20 mouse cellular contexts compared by ENCODE assay signal in genomic region chrX:140997912-140998545, GRCm38 (mm10). TPM values are rescaled to one million over a fixed set of nuclear protein-coding genes. Genes with fewer than 3 reads are reported as not detected.
DNase-seq lines count a peak whose midpoint lies in the region; ATAC-seq lines count a peak whose summit lies in the region.
"Had no signal": no experiment of that assay in that cellular context is flagged by ENCODE, and none has a peak within 500 bp of the region (broad histone marks: within the 10 kb centered on the region; RNA-seq: fewer than 3 reads in every experiment).

No protein-coding gene starts in this region.

- 0 out of 2 replicates have a peak, but pooled peaks have one; percentile 51 for ATAC-seq in embryonic facial prominence, embryonic 15.5 days (ENCODE audit: insufficient number of reproducible peaks, low FRiP score, low TSS enrichment, low read depth)
- ATAC-seq in hindbrain, embryonic 14.5 days (ENCODE audit: low FRiP score) = no peak
- 0 out of 2 replicates have a peak, but pooled peaks have one; percentile 21 for ATAC-seq in liver, embryonic 12.5 days
- no peak for ATAC-seq in liver, embryonic 11.5 days (replicated peaks; ENCODE audit: low FRiP score)
- no peak for ATAC-seq in midbrain, embryonic 16.5 days
- ATAC-seq: CD4-positive, CD25-positive, alpha-beta regulatory T cell, adult 4 months; inflammation-experienced regulatory T-cells, adult 6 months had no signal

- H3K9me3 ChIP-seq in embryonic facial prominence, embryonic 15.5 days (replicated peaks) = no peaks in the 10 kb centered on the region
- no peaks in the 10 kb centered on the region for H3K9me3 ChIP-seq in embryonic facial prominence, embryonic 10.5 days
- H3K9me3 ChIP-seq in hindbrain, embryonic 10.5 days = no peaks in the 10 kb centered on the region
- no peaks in the 10 kb centered on the region for H3K9me3 ChIP-seq in hindbrain, embryonic 14.5 days (ENCODE audit: control insufficient read depth, low read length)
- no peaks in the 10 kb centered on the region for H3K9me3 ChIP-seq in liver, embryonic 12.5 days (replicated peaks)
- H3K9me3 ChIP-seq in liver, embryonic 11.5 days (ENCODE audit: control insufficient read depth, low read length) = no peaks in the 10 kb centered on the region
- H3K9me3 ChIP-seq in midbrain, embryonic 10.5 days (replicated peaks) = no peaks in the 10 kb centered on the region
- H3K9me3 ChIP-seq in midbrain, embryonic 16.5 days (replicated peaks; ENCODE audit: control insufficient read depth, low read length, poor library complexity, severe bottlenecking) = no peaks in the 10 kb centered on the region
- H3K9me3 ChIP-seq: G1E; heart, embryonic 12.5 days; hindbrain, embryonic 15.5 days had no signal

- WGBS in embryonic facial prominence, embryonic 15.5 days = 62% methylated on average over 1 of the region's 1 CpGs
- 79% methylated on average over 1 of the region's 1 CpGs for whole genome bisulfite sequencing in embryonic facial prominence, embryonic 10.5 days
- WGBS in hindbrain, embryonic 10.5 days = 56% methylated on average over 1 of the region's 1 CpGs
- WGBS in hindbrain, embryonic 14.5 days = 69% methylated on average over 1 of the region's 1 CpGs
- 75% methylated on average over 1 of the region's 1 CpGs for WGBS in liver, embryonic 12.5 days (ENCODE audit: insufficient replicate concordance)
- 57% methylated on average over 1 of the region's 1 CpGs for WGBS in liver, embryonic 11.5 days
- 46% methylated on average over 1 of the region's 1 CpGs for WGBS in midbrain, embryonic 10.5 days
- whole genome bisulfite sequencing in midbrain, embryonic 16.5 days = 80% methylated on average over 1 of the region's 1 CpGs

- peaks cover 3% of the 10 kb centered on the region for H3K27me3 ChIP-seq in embryonic facial prominence, embryonic 15.5 days
- peaks cover 59% of the 10 kb centered on the region for H3K27me3 ChIP-seq in embryonic facial prominence, embryonic 10.5 days (replicated peaks; ENCODE audit: low read depth, poor library complexity, severe bottlenecking)
- peaks cover 59% of the 10 kb centered on the region for H3K27me3 ChIP-seq in hindbrain, embryonic 10.5 days (ENCODE audit: insufficient read depth, poor library complexity, severe bottlenecking)
- H3K27me3 ChIP-seq in hindbrain, embryonic 14.5 days (ENCODE audit: control insufficient read depth, insufficient read depth, low read length) = peaks cover 10% of the 10 kb centered on the region; the same call in 1 of the 2 replicates
- peaks cover 42% of the 10 kb centered on the region for H3K27me3 ChIP-seq in liver, embryonic 12.5 days (replicated peaks)
- peaks cover 14% of the 10 kb centered on the region for H3K27me3 ChIP-seq in liver, embryonic 11.5 days (replicated peaks; ENCODE audit: control insufficient read depth, insufficient read depth, low read length)
- peaks cover 59% of the 10 kb centered on the region for H3K27me3 ChIP-seq in midbrain, embryonic 10.5 days (ENCODE audit: low read depth, poor library complexity, severe bottlenecking)
- H3K27me3 ChIP-seq in midbrain, embryonic 16.5 days (ENCODE audit: control insufficient read depth, insufficient read depth, low read depth, low read length) = no peaks in the 10 kb centered on the region

- H3K4me1 ChIP-seq in embryonic facial prominence, embryonic 15.5 days = no peaks in the 10 kb centered on the region
- peaks cover 6% of the 10 kb centered on the region; the same call in 1 of the 2 replicates for H3K4me1 ChIP-seq in embryonic facial prominence, embryonic 10.5 days
- peaks cover 24% of the 10 kb centered on the region for H3K4me1 ChIP-seq in hindbrain, embryonic 10.5 days (replicated peaks)
- no peaks in the 10 kb centered on the region for H3K4me1 ChIP-seq in hindbrain, embryonic 14.5 days (replicated peaks; ENCODE audit: control insufficient read depth, insufficient read depth, low read length)
- no peaks in the 10 kb centered on the region for H3K4me1 ChIP-seq in liver, embryonic 12.5 days
- H3K4me1 ChIP-seq in liver, embryonic 11.5 days (replicated peaks; ENCODE audit: control insufficient read depth, insufficient read depth, low read length) = no peaks in the 10 kb centered on the region
- H3K4me1 ChIP-seq in midbrain, embryonic 10.5 days = peaks cover 5% of the 10 kb centered on the region; the same call in 1 of the 2 replicates
- H3K4me1 ChIP-seq in midbrain, embryonic 16.5 days (ENCODE audit: control insufficient read depth, insufficient read depth, low read length) = no peaks in the 10 kb centered on the region
- H3K4me1 ChIP-seq: heart, embryonic 12.5 days; hindbrain, embryonic 15.5 days had no signal

- H3K9ac ChIP-seq in embryonic facial prominence, embryonic 15.5 days = no peak overlapping the region
- no peak overlapping the region for H3K9ac ChIP-seq in hindbrain, embryonic 14.5 days
- no peak overlapping the region for H3K9ac ChIP-seq in liver, embryonic 12.5 days
- H3K9ac ChIP-seq in liver, embryonic 11.5 days (ENCODE audit: low read depth, low read length) = no peak overlapping the region
- no peak overlapping the region for H3K9ac ChIP-seq in midbrain, embryonic 16.5 days (ENCODE audit: low read depth, low read length)
- H3K9ac ChIP-seq: heart, embryonic 12.5 days; hindbrain, embryonic 15.5 days had no signal

- H3K4me3 ChIP-seq in embryonic facial prominence, embryonic 15.5 days (replicated peaks) = no peak overlapping the region
- no peak overlapping the region for H3K4me3 ChIP-seq in embryonic facial prominence, embryonic 10.5 days
- no peak overlapping the region for H3K4me3 ChIP-seq in hindbrain, embryonic 10.5 days
- H3K4me3 ChIP-seq in hindbrain, embryonic 14.5 days (replicated peaks; ENCODE audit: low read length) = no peak overlapping the region
- H3K4me3 ChIP-seq in liver, embryonic 12.5 days = no peak overlapping the region
- no peak overlapping the region for H3K4me3 ChIP-seq in liver, embryonic 11.5 days (ENCODE audit: low read depth, low read length)
- no peak overlapping the region for H3K4me3 ChIP-seq in midbrain, embryonic 10.5 days
- H3K4me3 ChIP-seq in midbrain, embryonic 16.5 days (ENCODE audit: low read depth, low read length) = no peak overlapping the region
- H3K4me3 ChIP-seq: heart, adult 2 months; heart, embryonic 12.5 days; hindbrain, embryonic 15.5 days had no signal

- no peak overlapping the region for H3K4me2 ChIP-seq in embryonic facial prominence, embryonic 15.5 days (replicated peaks)
- no peak overlapping the region for H3K4me2 ChIP-seq in hindbrain, embryonic 14.5 days (replicated peaks)
- H3K4me2 ChIP-seq in liver, embryonic 12.5 days = no peak overlapping the region
- no peak overlapping the region for H3K4me2 ChIP-seq in liver, embryonic 11.5 days
- no peak overlapping the region for H3K4me2 ChIP-seq in midbrain, embryonic 16.5 days (ENCODE audit: low read length)
- H3K4me2 ChIP-seq: heart, embryonic 12.5 days; hindbrain, embryonic 15.5 days had no signal

- H3K27ac ChIP-seq in embryonic facial prominence, embryonic 15.5 days (replicated peaks) = no peak overlapping the region
- H3K27ac ChIP-seq in embryonic facial prominence, embryonic 10.5 days (replicated peaks) = no peak overlapping the region
- peak overlapping the region; percentile 64 for H3K27ac ChIP-seq in hindbrain, embryonic 10.5 days
- no peak overlapping the region for H3K27ac ChIP-seq in hindbrain, embryonic 14.5 days
- H3K27ac ChIP-seq in liver, embryonic 12.5 days = no peak overlapping the region
- no peak overlapping the region for H3K27ac ChIP-seq in liver, embryonic 11.5 days (ENCODE audit: low read depth, low read length)
- peak overlapping the region; percentile 65 for H3K27ac ChIP-seq in midbrain, embryonic 10.5 days (replicated peaks)
- H3K27ac ChIP-seq in midbrain, embryonic 16.5 days (ENCODE audit: low read length) = no peak overlapping the region
- H3K27ac ChIP-seq: heart, adult 2 months; hindbrain, embryonic 15.5 days had no signal

- DNase-seq in embryonic facial prominence, embryonic 10.5 days (ENCODE audit: low spot score) = no peak
- DNase-seq in hindbrain, embryonic 10.5 days (ENCODE audit: low spot score) = no peak
- DNase-seq in hindbrain, embryonic 14.5 days (ENCODE audit: low spot score) = no peak
- no peak for DNase-seq in liver, embryonic 11.5 days (ENCODE audit: low spot score)
- no peak for DNase-seq in midbrain, embryonic 10.5 days (ENCODE audit: low spot score)
- DNase-seq: adrenal gland, adult 8-10 months; adrenal gland, postnatal 36 days; B cell, adult 2 months; cerebellum, adult 2 months; cerebellum, postnatal 10 days; gastrocnemius, postnatal 10 days; heart, adult 2 months had no signal

- H3K36me3 ChIP-seq in embryonic facial prominence, embryonic 15.5 days = no peaks in the 10 kb centered on the region
- H3K36me3 ChIP-seq in embryonic facial prominence, embryonic 10.5 days (replicated peaks) = no peaks in the 10 kb centered on the region
- no peaks in the 10 kb centered on the region for H3K36me3 ChIP-seq in hindbrain, embryonic 10.5 days
- no peaks in the 10 kb centered on the region for H3K36me3 ChIP-seq in hindbrain, embryonic 14.5 days (replicated peaks; ENCODE audit: control insufficient read depth, insufficient read depth)
- 0 out of 2 replicates have a peak, but pooled peaks cover 4% of the 10 kb centered on the region for H3K36me3 ChIP-seq in liver, embryonic 12.5 days
- H3K36me3 ChIP-seq in liver, embryonic 11.5 days (ENCODE audit: control insufficient read depth, insufficient read depth, low read length) = no peaks in the 10 kb centered on the region
- no peaks in the 10 kb centered on the region for H3K36me3 ChIP-seq in midbrain, embryonic 10.5 days
- H3K36me3 ChIP-seq in midbrain, embryonic 16.5 days (ENCODE audit: control insufficient read depth, insufficient read depth, low read length) = no peaks in the 10 kb centered on the region
- H3K36me3 ChIP-seq: heart, embryonic 12.5 days; hindbrain, embryonic 15.5 days had no signal

RNA-seq across cellular contexts. Expression of gene Atg4a, which starts 41.3 kb away (rescaled TPM):
- polyA plus RNA-seq in embryonic facial prominence, embryonic 15.5 days (2015; fragmentation: Nextera tagmentation; extraction: Ambion mirVana) = 22.1 and 24.9 TPM in 2 replicates
- 12.3 and 14.7 TPM in 2 replicates for polyA plus RNA-seq in embryonic facial prominence, embryonic 10.5 days (2016; fragmentation: Nextera tagmentation; extraction: Ambion mirVana)
- 13.5 and 15.1 TPM in 2 replicates for polyA plus RNA-seq in hindbrain, embryonic 10.5 days (2016; fragmentation: Nextera tagmentation; extraction: Ambion mirVana)
- 9.5 and 11.3 TPM in 2 replicates for polyA plus RNA-seq in hindbrain, embryonic 14.5 days (2014; fragmentation: Nextera tagmentation; extraction: Ambion mirVana)
- 21.0 TPM in 2 replicates for polyA plus RNA-seq in liver, embryonic 12.5 days (2016; fragmentation: Nextera tagmentation; extraction: Ambion mirVana)
- 19.6 and 20.6 TPM in 2 replicates for polyA plus RNA-seq in liver, embryonic 11.5 days (2014; fragmentation: Nextera tagmentation; extraction: Ambion mirVana)
- polyA plus RNA-seq in midbrain, embryonic 10.5 days (2016; fragmentation: Nextera tagmentation; extraction: Ambion mirVana) = 12.0 and 12.8 TPM in 2 replicates
- polyA plus RNA-seq in midbrain, embryonic 16.5 days (2015; fragmentation: Nextera tagmentation; extraction: Ambion mirVana) = 8.1 and 8.9 TPM in 2 replicates

RNA-seq across cellular contexts. Expression of gene Psmd10, which starts 41.5 kb away (rescaled TPM):
- 45.0 and 46.3 TPM in 2 replicates for polyA plus RNA-seq in embryonic facial prominence, embryonic 15.5 days (2015; fragmentation: Nextera tagmentation; extraction: Ambion mirVana)
- polyA plus RNA-seq in embryonic facial prominence, embryonic 10.5 days (2016; fragmentation: Nextera tagmentation; extraction: Ambion mirVana) = 52.7 and 55.4 TPM in 2 replicates
- 52.3 and 57.7 TPM in 2 replicates for polyA plus RNA-seq in hindbrain, embryonic 10.5 days (2016; fragmentation: Nextera tagmentation; extraction: Ambion mirVana)
- 42.3 and 47.6 TPM in 2 replicates for polyA plus RNA-seq in hindbrain, embryonic 14.5 days (2014; fragmentation: Nextera tagmentation; extraction: Ambion mirVana)
- polyA plus RNA-seq in liver, embryonic 12.5 days (2016; fragmentation: Nextera tagmentation; extraction: Ambion mirVana) = 41.6 and 43.8 TPM in 2 replicates
- polyA plus RNA-seq in liver, embryonic 11.5 days (2014; fragmentation: Nextera tagmentation; extraction: Ambion mirVana) = 50.3 and 53.6 TPM in 2 replicates
- polyA plus RNA-seq in midbrain, embryonic 10.5 days (2016; fragmentation: Nextera tagmentation; extraction: Ambion mirVana) = 53.9 and 55.7 TPM in 2 replicates
- 44.6 and 47.0 TPM in 2 replicates for polyA plus RNA-seq in midbrain, embryonic 16.5 days (2015; fragmentation: Nextera tagmentation; extraction: Ambion mirVana)

Comparison
In these comparisons a context has a peak if more than half of its experiments do, and no peak if none do; other contexts are left out.
1. ATAC-seq: peak in embryonic facial prominence, embryonic 15.5 days (single experiment) and liver, embryonic 12.5 days (single experiment); none in hindbrain, embryonic 14.5 days (single experiment), liver, embryonic 11.5 days (single experiment) and midbrain, embryonic 16.5 days (single experiment).
2. H3K27ac ChIP-seq: peak in hindbrain, embryonic 10.5 days (single experiment) and midbrain, embryonic 10.5 days (single experiment); none in embryonic facial prominence, embryonic 15.5 days (single experiment), embryonic facial prominence, embryonic 10.5 days (single experiment), hindbrain, embryonic 14.5 days (single experiment), liver, embryonic 12.5 days (single experiment), liver, embryonic 11.5 days (single experiment) and midbrain, embryonic 16.5 days (single experiment).